ENCODE assay signal across 18 mouse cellular contexts in genomic region chr9:84278295-84278694, GRCm38 (mm10).
DNase-seq lines count a peak whose midpoint lies in the region; ATAC-seq and TF ChIP-seq lines count a peak whose summit lies in the region.
"Had no signal": no experiment of that assay in that cellular context is flagged by ENCODE, and none has a peak within 500 bp of the region (broad histone marks: within the 10 kb centered on the region; RNA-seq: fewer than 3 reads in every experiment).

No protein-coding gene starts in this region.

- peaks cover 2% of the 10 kb centered on the region; the same call in 1 of the 2 replicates for H3K4me1 ChIP-seq in hindbrain, embryonic 12.5 days
- peaks cover 13% of the 10 kb centered on the region for H3K4me1 ChIP-seq in hindbrain, embryonic 13.5 days (replicated peaks)
- H3K4me1 ChIP-seq in forebrain, embryonic 11.5 days (replicated peaks; ENCODE audit: control insufficient read depth, insufficient read depth, low read length) = no peaks in the 10 kb centered on the region
- peaks cover 29% of the 10 kb centered on the region for H3K4me1 ChIP-seq in forebrain, embryonic 13.5 days
- H3K4me1 ChIP-seq in limb, embryonic 14.5 days (ENCODE audit: control insufficient read depth, insufficient read depth, low read length) = no peaks in the 10 kb centered on the region
- H3K4me1 ChIP-seq in heart, embryonic 11.5 days (ENCODE audit: control insufficient read depth, insufficient read depth, low read length) = no peaks in the 10 kb centered on the region
- H3K4me1 ChIP-seq: embryonic facial prominence, embryonic 15.5 days had no signal

- H3K27me3 ChIP-seq in hindbrain, embryonic 12.5 days = no peaks in the 10 kb centered on the region
- H3K27me3 ChIP-seq in hindbrain, embryonic 13.5 days = no peaks in the 10 kb centered on the region
- no peaks in the 10 kb centered on the region for H3K27me3 ChIP-seq in forebrain, embryonic 11.5 days (ENCODE audit: control insufficient read depth, insufficient read depth, low read length)
- H3K27me3 ChIP-seq in forebrain, embryonic 13.5 days = no peaks in the 10 kb centered on the region
- H3K27me3 ChIP-seq in limb, embryonic 14.5 days (ENCODE audit: control insufficient read depth, insufficient read depth, low read length) = no peaks in the 10 kb centered on the region
- no peaks in the 10 kb centered on the region for H3K27me3 ChIP-seq in heart, embryonic 11.5 days (ENCODE audit: control insufficient read depth, insufficient read depth, low read length)
- H3K27me3 ChIP-seq: embryonic facial prominence, embryonic 15.5 days had no signal

- peak overlapping the region; percentile 52; the same call in 1 of the 2 replicates for H3K27ac ChIP-seq in hindbrain, embryonic 12.5 days
- H3K27ac ChIP-seq in hindbrain, embryonic 13.5 days = no peak overlapping the region
- H3K27ac ChIP-seq in forebrain, embryonic 11.5 days (ENCODE audit: low read depth, low read length) = peak overlapping the region; percentile 4; the same call in 1 of the 2 replicates
- peak overlapping the region; percentile 84 for H3K27ac ChIP-seq in forebrain, embryonic 13.5 days
- H3K27ac ChIP-seq in limb, embryonic 14.5 days (replicated peaks; ENCODE audit: low read depth, low read length) = 0 out of 2 replicates have a peak overlapping the region, but pooled peaks have one; percentile 2
- no peak overlapping the region for H3K27ac ChIP-seq in heart, embryonic 11.5 days (ENCODE audit: low read depth, low read length)
- H3K27ac ChIP-seq: embryonic facial prominence, embryonic 15.5 days had no signal

- ATAC-seq in hindbrain, embryonic 12.5 days (ENCODE audit: low FRiP score) = no peak
- ATAC-seq in hindbrain, embryonic 13.5 days (ENCODE audit: low FRiP score) = no peak
- peak; percentile 65 for ATAC-seq in forebrain, embryonic 11.5 days (replicated peaks; ENCODE audit: low FRiP score)
- ATAC-seq in forebrain, embryonic 13.5 days = peak; percentile 39; the same call in 1 of the 2 replicates
- no peak for ATAC-seq in limb, embryonic 14.5 days (ENCODE audit: low FRiP score, low read depth)
- ATAC-seq in heart, embryonic 11.5 days (replicated peaks; ENCODE audit: insufficient number of reproducible peaks, low FRiP score, low TSS enrichment) = no peak
- ATAC-seq: intestine, embryonic 16.5 days had no signal

- H3K4me2 ChIP-seq in hindbrain, embryonic 12.5 days (replicated peaks) = no peak overlapping the region
- no peak overlapping the region for H3K4me2 ChIP-seq in hindbrain, embryonic 13.5 days
- no peak overlapping the region for H3K4me2 ChIP-seq in forebrain, embryonic 11.5 days (ENCODE audit: low read depth, low read length, severe bottlenecking)
- no peak overlapping the region for H3K4me2 ChIP-seq in forebrain, embryonic 13.5 days
- H3K4me2 ChIP-seq in limb, embryonic 14.5 days (replicated peaks; ENCODE audit: low read depth, low read length, severe bottlenecking) = no peak overlapping the region
- H3K4me2 ChIP-seq in heart, embryonic 11.5 days = no peak overlapping the region
- H3K4me2 ChIP-seq: embryonic facial prominence, embryonic 15.5 days had no signal

- no peak for TF ChIP-seq POLR2A in limb, embryonic 14.5 days (IDR thresholded peaks at IDR 0.05; ENCODE audit: borderline replicate concordance, extremely low read depth, insufficient read depth, insufficient read length)

- DNase-seq in forebrain, embryonic 11.5 days (ENCODE audit: low spot score) = no peak
- no peak for DNase-seq in limb, embryonic 14.5 days (ENCODE audit: low spot score)
- DNase-seq in right cerebral cortex, postnatal 10 days (ENCODE audit: low spot score in 2 of 2) = no peak
- DNase-seq: adrenal gland, adult 8-10 months; adrenal gland, postnatal 36 days; cerebellum, adult 11 months; cerebellum, adult 8-10 months; cerebellum, postnatal 14 days; embryo, embryonic 11 days; gastrocnemius, postnatal 36 days; heart, postnatal 14 days; kidney, adult 2 months had no signal

- 48% methylated on average over 4 of the region's 4 CpGs for WGBS in hindbrain, embryonic 12.5 days
- WGBS in hindbrain, embryonic 13.5 days = 51% methylated on average over 4 of the region's 4 CpGs
- WGBS in forebrain, embryonic 11.5 days = 53% methylated on average over 4 of the region's 4 CpGs
- WGBS in forebrain, embryonic 13.5 days = 25% methylated on average over 4 of the region's 4 CpGs
- WGBS in limb, embryonic 14.5 days = 65% methylated on average over 4 of the region's 4 CpGs
- WGBS in heart, embryonic 11.5 days (ENCODE audit: insufficient replicate concordance) = 79% methylated on average over 4 of the region's 4 CpGs

- no peak overlapping the region for H3K4me3 ChIP-seq in hindbrain, embryonic 12.5 days
- H3K4me3 ChIP-seq in hindbrain, embryonic 13.5 days = no peak overlapping the region
- H3K4me3 ChIP-seq in forebrain, embryonic 11.5 days (ENCODE audit: low read depth, low read length) = no peak overlapping the region
- no peak overlapping the region for H3K4me3 ChIP-seq in forebrain, embryonic 13.5 days
- no peak overlapping the region for H3K4me3 ChIP-seq in limb, embryonic 14.5 days (replicated peaks; ENCODE audit: low read length)
- H3K4me3 ChIP-seq in heart, embryonic 11.5 days (ENCODE audit: low read depth, low read length) = no peak overlapping the region
- H3K4me3 ChIP-seq: embryonic facial prominence, embryonic 15.5 days had no signal

- H3K9me3 ChIP-seq in hindbrain, embryonic 12.5 days (replicated peaks) = no peaks in the 10 kb centered on the region
- no peaks in the 10 kb centered on the region for H3K9me3 ChIP-seq in hindbrain, embryonic 13.5 days
- H3K9me3 ChIP-seq in forebrain, embryonic 11.5 days (ENCODE audit: control insufficient read depth, low read length) = no peaks in the 10 kb centered on the region; the same call in 1 of the 2 replicates
- no peaks in the 10 kb centered on the region for H3K9me3 ChIP-seq in forebrain, embryonic 13.5 days (replicated peaks)
- H3K9me3 ChIP-seq in limb, embryonic 14.5 days (ENCODE audit: control insufficient read depth, low read length) = peaks cover 5% of the 10 kb centered on the region; the same call in 1 of the 2 replicates
- peaks cover 6% of the 10 kb centered on the region; the same call in 1 of the 2 replicates for H3K9me3 ChIP-seq in heart, embryonic 11.5 days (replicated peaks; ENCODE audit: control insufficient read depth, low read length)
- H3K9me3 ChIP-seq: embryonic facial prominence, embryonic 15.5 days had no signal

- no peak overlapping the region for H3K9ac ChIP-seq in hindbrain, embryonic 12.5 days
- no peak overlapping the region for H3K9ac ChIP-seq in hindbrain, embryonic 13.5 days
- H3K9ac ChIP-seq in forebrain, embryonic 11.5 days (ENCODE audit: low read length) = no peak overlapping the region
- no peak overlapping the region for H3K9ac ChIP-seq in forebrain, embryonic 13.5 days
- H3K9ac ChIP-seq in limb, embryonic 14.5 days (ENCODE audit: low read depth, low read length, severe bottlenecking) = no peak overlapping the region
- no peak overlapping the region for H3K9ac ChIP-seq in heart, embryonic 11.5 days (ENCODE audit: low read depth, low read length)
- H3K9ac ChIP-seq: embryonic facial prominence, embryonic 15.5 days had no signal

- H3K36me3 ChIP-seq in hindbrain, embryonic 12.5 days = no peaks in the 10 kb centered on the region
- H3K36me3 ChIP-seq in hindbrain, embryonic 13.5 days = no peaks in the 10 kb centered on the region
- no peaks in the 10 kb centered on the region for H3K36me3 ChIP-seq in forebrain, embryonic 11.5 days (ENCODE audit: control insufficient read depth, insufficient read depth, low read length)
- no peaks in the 10 kb centered on the region for H3K36me3 ChIP-seq in forebrain, embryonic 13.5 days (ENCODE audit: poor library complexity, severe bottlenecking)
- no peaks in the 10 kb centered on the region for H3K36me3 ChIP-seq in limb, embryonic 14.5 days (ENCODE audit: control insufficient read depth, insufficient read depth, low read length)
- no peaks in the 10 kb centered on the region for H3K36me3 ChIP-seq in heart, embryonic 11.5 days (ENCODE audit: control insufficient read depth, insufficient read depth, low read length)
- H3K36me3 ChIP-seq: embryonic facial prominence, embryonic 15.5 days had no signal

Comparison
In these comparisons a context has a peak if more than half of its experiments do, and no peak if none do; other contexts are left out.
1. H3K27ac ChIP-seq: peak in hindbrain, embryonic 12.5 days (single experiment), forebrain, embryonic 11.5 days (single experiment), forebrain, embryonic 13.5 days (single experiment) and limb, embryonic 14.5 days (single experiment); none in hindbrain, embryonic 13.5 days (single experiment) and heart, embryonic 11.5 days (single experiment).
2. ATAC-seq: peak in forebrain, embryonic 11.5 days (single experiment) and forebrain, embryonic 13.5 days (single experiment); none in hindbrain, embryonic 12.5 days (single experiment), hindbrain, embryonic 13.5 days (single experiment), limb, embryonic 14.5 days (single experiment) and heart, embryonic 11.5 days (single experiment).